Mouse (Mus musculus) liver, embryonic 16.5 days (tissue): Measurements from ENCODE around the gene Lhpp. TPM values are rescaled to one million over a fixed set of nuclear protein-coding genes. Genes with fewer than 3 reads are reported as not detected.

Experiments
- ATAC-seq: fragments of 200-750 bp; cut with Nextera tagmentation; 2 replicates; pipeline ENCODE4 v1.8.0; 2017; ENCODE audit warnings: low read depth, mild to moderate bottlenecking, moderate number of reproducible peaks, moderate library complexity
- H3K27ac ChIP-seq: fragments of 300-500 bp; sonication (generic); 2 replicates; pipeline ENCODE4 v1.5.1; 2014; ENCODE audit warnings: mild to moderate bottlenecking, low read length
- H3K27me3 ChIP-seq: fragments of 300-500 bp; sonication (generic); 2 replicates; pipeline ENCODE4 v1.6.1; 2014; ENCODE audit warnings: low read depth, low read length, mixed read lengths; ENCODE audit not compliant: control insufficient read depth, insufficient read depth
- H3K36me3 ChIP-seq: fragments of 300-500 bp; sonication (generic); 2 replicates; pipeline ENCODE4 v1.6.1; 2014; ENCODE audit warnings: mild to moderate bottlenecking; ENCODE audit not compliant: control insufficient read depth, insufficient read depth
- H3K4me1 ChIP-seq: fragments of 300-500 bp; sonication (generic); 2 replicates; pipeline ENCODE4 v1.6.1; 2014; ENCODE audit warnings: low read depth, low read length, mixed read lengths; ENCODE audit not compliant: control insufficient read depth
- H3K4me2 ChIP-seq: fragments of 300-500 bp; sonication (generic); 2 replicates; pipeline ENCODE4 v1.6.1; 2014; ENCODE audit warnings: low read depth, low read length, mixed read lengths
- H3K4me3 ChIP-seq: fragments of 300-500 bp; sonication (generic); 2 replicates; pipeline ENCODE4 v1.5.1; 2014; ENCODE audit warnings: low read depth, mild to moderate bottlenecking, low read length
- H3K9ac ChIP-seq: fragments of 300-500 bp; sonication (generic); 2 replicates; pipeline ENCODE4 v1.6.1; 2014; ENCODE audit warnings: low read depth, low read length
- H3K9me3 ChIP-seq: fragments of 300-500 bp; sonication (generic); replicated peaks from 2 replicates; pipeline ENCODE4 v1.6.1; 2016; ENCODE audit warnings: low read length; ENCODE audit not compliant: control insufficient read depth
- WGBS: fragments of 180-500 bp; shearing (Covaris S2); extraction: QIAGEN DNeasy Blood & Tissue Kit; methylation state at CpG from one replicate; pipeline ENCODE4 v1.1.7; 2014; ENCODE audit not compliant: insufficient replicate concordance; 5-methylcytosine and 5-hydroxymethylcytosine counted together
- polyA plus RNA-seq: library from polyadenylated mRNA; unstranded; fragments of >200 nt; fragmentation: Nextera tagmentation; extraction: Ambion mirVana; gene quantifications from 2 replicates; pipeline ENCODE4 v1.2.1, GENCODE M21; 2015

Gene Lhpp
- polyA plus RNA-seq, 1 experiment from 2014 or later = 4.0 TPM

DNA sequence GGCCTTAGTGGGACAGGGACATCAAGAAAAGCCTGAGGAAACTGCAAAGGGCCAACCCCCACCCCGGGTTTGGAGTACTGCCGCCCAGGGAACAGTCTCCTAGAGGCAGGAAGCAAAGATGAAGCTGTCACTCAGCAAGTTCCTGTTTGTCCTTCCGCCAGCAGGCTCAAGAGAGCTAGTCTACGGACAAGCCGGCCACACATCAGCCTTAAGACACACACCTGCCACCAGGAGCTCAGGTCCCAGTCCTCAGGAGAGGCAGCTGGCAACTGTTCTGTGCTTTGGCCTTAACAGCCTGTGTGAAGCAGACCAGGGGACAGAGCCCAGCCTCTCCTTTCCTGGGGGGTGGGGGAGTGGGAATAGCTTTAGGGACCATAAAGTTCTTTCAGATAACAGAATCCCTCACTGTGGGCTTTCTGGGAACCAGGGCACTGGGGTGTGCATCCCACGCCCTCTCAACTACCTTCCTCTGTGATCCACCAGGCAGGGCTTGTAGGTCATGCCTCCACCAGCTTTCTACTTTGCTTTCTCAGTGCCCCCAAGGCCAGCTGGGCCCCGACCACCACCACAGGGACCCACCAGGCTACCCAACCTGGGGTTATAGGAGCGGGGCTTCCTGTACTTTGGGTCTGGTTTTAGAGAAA is 103.2 kb downstream of the Lhpp start:
- H3K4me2 ChIP-seq = no peak overlapping the region
- H3K27ac ChIP-seq = peak overlapping the region; percentile 83
- ATAC-seq = 0 out of 2 replicates have a peak, but pooled peaks have one; percentile 10
- H3K4me1 ChIP-seq = peaks cover 30% of the 10 kb centered on the region
- H3K4me3 ChIP-seq = no peak overlapping the region
- no peak overlapping the region for H3K9ac ChIP-seq
- H3K27me3 ChIP-seq = no peaks in the 10 kb centered on the region
- H3K36me3 ChIP-seq = peaks cover 38% of the 10 kb centered on the region
- WGBS = 47% methylated on average over 8 of the region's 8 CpGs
- H3K9me3 ChIP-seq = no peaks in the 10 kb centered on the region

DNA sequence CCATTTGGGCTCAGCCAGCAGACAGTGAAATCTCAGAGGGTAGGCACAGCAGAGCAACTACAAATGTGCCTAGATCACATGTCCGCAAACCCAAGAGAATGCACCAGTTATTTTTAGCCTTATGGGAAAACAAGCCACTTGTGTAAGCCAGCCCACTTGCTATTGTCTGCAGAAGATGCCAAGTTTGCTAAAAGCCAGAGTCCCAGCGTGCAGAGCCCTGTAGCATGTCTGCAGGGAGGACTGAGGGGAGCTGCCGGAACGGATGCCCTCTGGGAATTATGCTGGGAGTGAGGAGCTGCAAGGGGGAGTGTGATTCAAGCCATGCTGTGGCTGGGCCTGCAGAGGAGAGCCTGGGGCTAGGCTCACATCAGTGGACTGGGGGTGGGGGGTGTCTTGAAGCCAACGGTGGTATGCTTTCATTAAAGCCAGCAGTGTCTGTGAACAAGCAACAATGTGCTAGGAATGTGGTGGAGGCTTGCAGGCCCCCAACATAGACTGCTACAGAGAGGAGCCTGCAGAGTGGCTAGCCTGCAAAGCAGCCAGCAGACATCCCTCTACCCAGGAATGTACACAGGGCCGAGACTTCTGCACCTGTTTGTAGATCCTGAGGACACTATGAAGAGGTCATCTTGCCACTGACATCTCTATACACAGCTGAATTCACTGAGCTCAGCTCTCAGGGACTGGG is 103.9 kb downstream of the Lhpp start:
- H3K4me2 ChIP-seq = no peak overlapping the region
- peak overlapping the region; percentile 83 for H3K27ac ChIP-seq
- no peak overlapping the region for H3K9ac ChIP-seq
- H3K36me3 ChIP-seq = peaks cover 38% of the 10 kb centered on the region
- no peak overlapping the region for H3K4me3 ChIP-seq
- 64% methylated on average over 6 of the region's 6 CpGs for WGBS
- no peaks in the 10 kb centered on the region for H3K9me3 ChIP-seq
- ATAC-seq = peak; percentile 22
- peaks cover 38% of the 10 kb centered on the region for H3K4me1 ChIP-seq
- no peaks in the 10 kb centered on the region for H3K27me3 ChIP-seq

DNA sequence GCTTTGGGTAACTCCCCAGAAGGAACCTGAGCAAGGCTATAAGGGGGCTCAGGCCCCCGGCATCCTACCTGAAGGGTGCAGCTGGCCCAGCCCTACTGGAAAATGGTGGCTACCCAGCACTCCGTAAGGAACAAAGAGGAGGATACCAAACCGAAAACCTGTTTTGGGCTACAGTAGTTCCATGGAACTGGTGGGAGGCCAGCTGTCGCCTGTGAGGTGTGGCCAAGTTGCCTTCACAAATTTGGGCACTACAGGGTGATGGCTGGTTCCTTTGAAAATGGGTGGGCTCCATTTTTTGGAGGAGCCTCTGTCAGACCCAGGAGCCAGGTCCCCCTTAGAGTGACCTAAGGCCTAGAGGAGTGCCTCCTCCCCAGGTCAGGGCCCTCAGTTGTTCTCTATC is 104.8 kb downstream of the Lhpp start:
- 94% methylated on average over 4 of the region's 4 CpGs for WGBS
- peaks cover 45% of the 10 kb centered on the region for H3K4me1 ChIP-seq

DNA sequence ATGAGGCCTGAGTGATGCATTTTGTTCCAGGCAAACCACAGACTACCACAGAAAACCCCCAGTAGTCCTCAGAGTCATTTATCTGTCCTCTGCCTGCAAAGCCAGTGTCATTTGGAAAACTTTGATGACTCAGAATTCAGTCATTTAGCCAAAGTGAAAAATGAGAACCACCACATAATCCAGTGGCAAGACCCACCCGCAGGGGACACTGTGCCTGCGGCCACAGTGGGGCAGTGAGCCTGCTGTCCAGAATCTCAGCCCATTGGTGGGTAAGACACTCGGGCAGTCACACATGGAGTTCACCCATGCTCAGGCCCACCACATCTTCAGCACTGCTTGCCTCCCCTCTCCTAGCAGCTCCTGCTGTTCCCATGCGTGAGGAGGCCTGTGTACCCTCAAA is 109.1 kb downstream of the Lhpp start:
- no peaks in the 10 kb centered on the region for H3K9me3 ChIP-seq
- no peak overlapping the region for H3K4me3 ChIP-seq
- peaks cover 51% of the 10 kb centered on the region for H3K4me1 ChIP-seq
- 73% methylated on average over 4 of the region's 4 CpGs for WGBS
- H3K36me3 ChIP-seq = peaks cover 15% of the 10 kb centered on the region
- ATAC-seq = no peak
- H3K27me3 ChIP-seq = no peaks in the 10 kb centered on the region
- no peak overlapping the region for H3K9ac ChIP-seq
- no peak overlapping the region for H3K4me2 ChIP-seq
- peak overlapping the region; percentile 46 for H3K27ac ChIP-seq

More for the DNA sequence above, 104.8 kb downstream of the Lhpp start:
- Histone ChIP-seq H3K4me2 (no peak overlapping the region), H3K9me3 (no peaks in the 10 kb centered on the region), H3K4me3 (no peak overlapping the region), H3K36me3 (peaks cover 38% of the 10 kb centered on the region), H3K27me3 (no peaks in the 10 kb centered on the region), H3K9ac (no peak overlapping the region), H3K27ac (no peak overlapping the region)
- no peak for ATAC-seq

DNA sequence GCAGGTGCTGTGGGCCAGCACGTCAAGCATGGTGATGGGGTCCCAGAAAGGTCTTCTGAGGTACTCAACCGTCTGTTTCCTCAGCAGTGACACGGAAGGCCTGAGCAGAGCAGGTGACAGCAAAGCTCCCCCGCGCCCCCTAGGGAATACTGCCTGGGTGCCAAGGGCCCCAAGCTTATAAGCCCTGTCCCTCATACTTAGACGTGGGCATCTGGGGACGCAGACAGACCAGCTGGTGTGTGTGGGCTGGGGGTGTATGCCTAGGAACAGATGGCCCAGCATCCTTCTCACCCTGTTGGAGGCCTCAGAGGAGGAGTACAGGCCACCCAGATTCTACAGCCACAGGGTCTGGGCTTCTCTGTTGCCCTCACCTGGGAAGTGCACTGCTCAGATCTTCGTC is 110.1 kb downstream of the Lhpp start:
- 74% methylated on average over 8 of the region's 8 CpGs for WGBS
- H3K27ac ChIP-seq = no peak overlapping the region
- no peak for ATAC-seq
- H3K27me3 ChIP-seq = no peaks in the 10 kb centered on the region
- H3K36me3 ChIP-seq = peaks cover 5% of the 10 kb centered on the region
- H3K9ac ChIP-seq = no peak overlapping the region
- no peak overlapping the region for H3K4me3 ChIP-seq
- H3K4me2 ChIP-seq = no peak overlapping the region
- H3K4me1 ChIP-seq = peaks cover 56% of the 10 kb centered on the region
- H3K9me3 ChIP-seq = no peaks in the 10 kb centered on the region

DNA sequence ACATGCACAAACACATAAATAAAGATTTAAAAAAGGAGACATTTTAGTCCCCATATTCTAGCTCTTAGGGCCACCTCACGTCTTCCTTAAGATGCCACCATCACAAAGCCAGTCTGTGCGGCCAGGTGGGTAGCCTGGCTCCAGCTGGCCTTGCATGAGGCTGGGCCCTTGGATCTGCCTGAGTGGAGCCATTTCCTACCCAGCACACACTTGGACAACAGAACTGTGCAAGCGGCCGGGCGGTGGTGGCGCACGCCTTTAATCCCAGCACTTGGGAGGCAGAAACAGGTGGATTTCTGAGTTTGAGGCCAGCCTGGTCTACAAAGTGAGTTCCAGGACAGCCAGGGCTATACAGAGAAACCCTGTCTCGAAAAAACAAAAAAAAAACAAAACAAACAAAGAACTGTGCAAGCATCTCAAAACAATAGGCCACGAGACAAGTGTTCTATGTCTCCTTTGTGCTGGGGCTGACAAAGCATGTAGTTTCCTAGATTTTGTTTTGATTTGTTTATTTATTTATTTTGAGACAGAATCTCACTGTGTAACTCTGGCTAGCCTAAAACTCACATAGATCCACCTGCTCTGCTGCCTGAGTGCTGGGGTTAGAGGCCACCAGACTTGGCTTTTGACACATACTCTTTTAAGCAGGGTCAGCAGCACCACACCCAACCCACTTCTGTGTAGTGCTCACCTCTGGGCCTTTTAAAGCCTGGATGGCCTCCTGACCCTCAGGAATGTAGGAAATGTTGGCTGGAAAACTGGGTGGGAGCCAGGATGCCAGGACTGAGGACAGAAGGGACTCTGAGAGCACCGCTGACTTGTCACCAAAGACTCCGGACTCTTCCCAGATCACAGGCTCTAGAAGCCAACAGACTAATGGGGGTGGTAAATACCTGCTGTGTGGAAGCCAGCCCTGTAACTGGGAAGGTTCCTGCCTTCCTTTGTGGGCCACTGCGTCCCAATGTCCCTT is 112.2 kb downstream of the Lhpp start:
- WGBS = 89% methylated on average over 12 of the region's 12 CpGs
- Histone ChIP-seq H3K4me3 (no peak overlapping the region), H3K9ac (no peak overlapping the region), H3K36me3 (no peaks in the 10 kb centered on the region; the same call in 1 of the 2 replicates), H3K27ac (peak overlapping the region; percentile 69), H3K4me2 (no peak overlapping the region), H3K9me3 (no peaks in the 10 kb centered on the region), H3K27me3 (no peaks in the 10 kb centered on the region), H3K4me1 (peaks cover 48% of the 10 kb centered on the region)
- ATAC-seq = no peak

DNA sequence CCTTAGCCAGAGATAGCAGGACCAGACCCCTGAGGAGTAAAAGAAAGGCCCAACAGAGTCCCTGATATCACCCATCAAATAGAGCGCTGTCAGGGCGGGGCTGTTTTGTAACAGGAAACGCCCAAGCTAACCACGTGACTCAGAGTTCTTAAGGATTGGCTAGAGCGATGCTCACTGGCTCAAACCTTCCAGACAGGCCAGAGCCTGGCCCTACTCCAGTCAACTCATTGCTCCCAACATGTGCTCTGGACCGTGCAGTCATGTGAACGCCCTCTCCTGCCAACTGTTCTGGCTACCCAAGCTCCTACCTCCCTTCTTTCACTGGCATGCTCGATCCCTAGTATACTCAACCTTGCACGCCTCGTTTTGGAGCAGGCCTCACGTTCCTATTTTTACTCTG is 113.5 kb downstream of the Lhpp start:
- Histone ChIP-seq H3K9ac (no peak overlapping the region), H3K4me1 (peaks cover 45% of the 10 kb centered on the region), H3K4me3 (peak overlapping the region; percentile 23; the same call in 1 of the 2 replicates), H3K9me3 (no peaks in the 10 kb centered on the region), H3K27ac (peak overlapping the region; percentile 69), H3K36me3 (no peaks in the 10 kb centered on the region; the same call in 1 of the 2 replicates), H3K27me3 (no peaks in the 10 kb centered on the region), H3K4me2 (peak overlapping the region; percentile 50)
- 56% methylated on average over 11 of the region's 11 CpGs for WGBS
- ATAC-seq = peak; percentile 92

DNA sequence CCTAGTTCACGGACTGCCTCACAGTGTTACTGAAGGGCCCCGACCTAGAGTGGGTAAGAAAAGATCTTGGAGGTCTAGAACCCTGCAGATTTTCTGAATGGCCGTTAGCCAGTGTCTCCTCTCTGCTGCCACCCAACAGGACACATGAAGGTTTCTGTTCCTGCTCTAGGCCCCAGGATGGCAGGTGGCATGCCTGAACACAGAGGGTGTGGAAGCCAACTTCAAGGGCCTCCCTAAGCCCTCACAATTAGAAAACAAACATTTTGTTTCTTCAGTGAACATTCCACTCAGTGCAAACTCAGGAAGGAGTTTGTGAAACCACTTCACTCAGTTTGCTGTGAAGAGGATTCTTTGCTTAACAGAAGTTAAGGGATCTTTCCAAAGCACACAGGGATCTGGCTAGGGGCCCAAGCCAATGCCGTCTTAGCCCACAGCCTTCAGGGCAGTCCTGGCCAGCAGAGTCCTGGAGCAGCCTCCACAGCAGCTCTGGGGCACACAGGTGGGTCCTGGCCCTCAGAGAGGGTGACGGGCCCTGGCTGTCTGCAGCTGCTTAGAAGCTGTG is 114.1 kb downstream of the Lhpp start:
- H3K9ac ChIP-seq = no peak overlapping the region
- H3K4me1 ChIP-seq = peaks cover 45% of the 10 kb centered on the region
- H3K4me2 ChIP-seq = peak overlapping the region; percentile 27; the same call in 1 of the 2 replicates
- ATAC-seq = no peak
- H3K36me3 ChIP-seq = peaks cover 2% of the 10 kb centered on the region
- H3K4me3 ChIP-seq = no peak overlapping the region
- whole genome bisulfite sequencing = 86% methylated on average over 5 of the region's 5 CpGs
- H3K9me3 ChIP-seq = no peaks in the 10 kb centered on the region
- H3K27me3 ChIP-seq = no peaks in the 10 kb centered on the region
- H3K27ac ChIP-seq = peak overlapping the region; percentile 56
